Mouse (Mus musculus) myocyte (in vitro differentiated cells): ENCODE measurements around the gene Cobl. TPM values are rescaled to one million over a fixed set of nuclear protein-coding genes. Genes with fewer than 3 reads are reported as not detected.

Experiments used
- H3K27me3 ChIP-seq: one replicate; pipeline ENCODE4 v1.6.1; 2011; ENCODE audit not compliant: control insufficient read depth, insufficient read depth, insufficient read length
- H3K36me3 ChIP-seq: one replicate; pipeline ENCODE4 v1.6.1; 2011; ENCODE audit not compliant: control insufficient read depth, insufficient read depth
- H3K4me2 ChIP-seq: one replicate; pipeline ENCODE4 v1.6.1; 2011; ENCODE audit warnings: low read depth, control low read depth
- H3K4me3 ChIP-seq: one replicate; pipeline ENCODE4 v1.5.1; 2011; ENCODE audit warnings: mild to moderate bottlenecking, control low read depth, moderate library complexity
- H3K79me2 ChIP-seq: one replicate; pipeline ENCODE4 v1.6.1; 2011; ENCODE audit not compliant: control insufficient read depth, insufficient read depth
- H3ac ChIP-seq: one replicate; pipeline ENCODE4 v1.6.1; 2011; ENCODE audit not compliant: control insufficient read depth, insufficient read length
- CEBPB ChIP-seq: IDR thresholded peaks from 2 replicates; pipeline ENCODE4 v1.6.1; 2011; ENCODE audit warnings: mild to moderate bottlenecking, moderate library complexity; ENCODE audit not compliant: poor library complexity, insufficient read depth, severe bottlenecking
- E2F4 ChIP-seq: IDR thresholded peaks from one replicate; pipeline ENCODE4 v1.6.1; 2011; ENCODE audit warnings: mild to moderate bottlenecking, control low read depth, moderate library complexity; ENCODE audit not compliant: insufficient read depth
- MAX ChIP-seq: IDR thresholded peaks from one replicate; pipeline ENCODE4 v1.6.1; 2011; ENCODE audit warnings: low read depth, mild to moderate bottlenecking, control low read depth
- MYOD1 ChIP-seq, 3 experiments: IDR thresholded peaks; one replicate each; pipeline ENCODE4 v1.6.1; 2011; ENCODE audit warnings: control low read depth in 2 of 3, low read depth in 2 of 3, mild to moderate bottlenecking in 2 of 3, moderate library complexity in 1 of 3; ENCODE audit not compliant: insufficient read length in 2 of 3, control insufficient read depth in 1 of 3
- MYOG ChIP-seq, 3 experiments: IDR thresholded peaks; one replicate each; pipeline ENCODE4 v1.6.1; 2011; ENCODE audit warnings: control low read depth in 2 of 3, low read depth in 2 of 3, mild to moderate bottlenecking in 2 of 3; ENCODE audit not compliant: insufficient read length in 2 of 3, control insufficient read depth in 1 of 3, insufficient read depth in 1 of 3
- POLR2A ChIP-seq: IDR thresholded peaks from one replicate; pipeline ENCODE4 v1.6.1; 2011; ENCODE audit warnings: low read depth, mild to moderate bottlenecking, control low read depth, moderate library complexity; ENCODE audit not compliant: insufficient read length
- POLR2AphosphoS2 ChIP-seq: IDR thresholded peaks from one replicate; pipeline ENCODE4 v1.6.1; 2011; ENCODE audit warnings: low read depth, control low read depth; ENCODE audit not compliant: insufficient read length
- REST ChIP-seq: IDR thresholded peaks from one replicate; pipeline ENCODE4 v1.6.1; 2011; ENCODE audit warnings: mild to moderate bottlenecking, control low read depth, moderate library complexity; ENCODE audit not compliant: insufficient read depth, insufficient read length
- SRF ChIP-seq: IDR thresholded peaks from one replicate; pipeline ENCODE4 v1.6.1; 2011; ENCODE audit warnings: low read depth; ENCODE audit not compliant: control insufficient read depth, insufficient read length
- TCF12 ChIP-seq: IDR thresholded peaks from one replicate; pipeline ENCODE4 v1.6.1; 2011; ENCODE audit warnings: mild to moderate bottlenecking, control low read depth; ENCODE audit not compliant: poor library complexity, insufficient read depth, severe bottlenecking
- TCF3 ChIP-seq: IDR thresholded peaks from one replicate; pipeline ENCODE4 v1.6.1; 2011; ENCODE audit warnings: low read depth, control low read depth; ENCODE audit not compliant: insufficient read length
- USF1 ChIP-seq: IDR thresholded peaks from one replicate; pipeline ENCODE4 v1.6.1; 2011; ENCODE audit warnings: low read depth, mild to moderate bottlenecking, control low read depth, moderate library complexity
- polyA plus RNA-seq: library from polyadenylated mRNA; unstranded; fragments of >200 nt; fragmentation: generic; extraction: Trizol; gene quantifications from one replicate; pipeline ENCODE4 v1.2.1, GENCODE M21; 2012; ENCODE audit warnings: missing spikeins

The Cobl gene
- polyA plus RNA-seq, 1 experiment = 191 TPM

DNA sequence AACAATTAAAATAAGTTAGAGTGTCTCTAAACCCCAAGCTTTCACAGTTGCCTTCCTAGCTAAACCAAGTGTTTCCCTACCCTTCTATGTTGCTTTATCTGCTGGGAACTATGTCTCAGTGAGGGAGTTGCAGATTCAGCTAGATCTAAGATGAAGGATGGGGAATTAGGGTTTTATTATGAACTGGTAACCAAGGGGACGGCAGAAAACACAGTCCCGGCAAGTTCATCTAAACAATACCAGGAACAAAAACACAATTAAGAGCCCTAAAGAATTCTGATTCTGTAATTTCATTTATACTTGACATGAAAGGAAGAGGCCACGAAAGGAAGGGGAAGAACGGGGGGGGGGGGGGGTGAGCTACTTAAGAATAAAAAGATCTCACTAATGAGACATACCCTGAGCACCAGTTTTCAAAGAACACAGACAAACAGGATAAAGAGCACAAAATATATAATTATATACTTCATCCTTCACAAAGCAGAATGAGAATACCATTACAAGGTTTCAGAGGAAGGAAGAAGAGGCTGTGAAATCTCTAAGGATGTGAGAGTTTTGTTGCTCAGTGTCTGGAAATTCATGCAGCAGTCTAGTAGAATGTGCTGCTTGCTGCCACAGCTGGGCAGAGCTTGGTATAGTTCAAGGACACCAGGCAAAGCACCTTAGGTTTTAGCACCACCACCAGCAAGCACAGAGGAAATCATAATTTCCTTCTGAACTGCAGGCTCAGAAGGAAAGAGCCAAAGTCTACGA, 97.2 kb downstream of the Cobl start:
- TF ChIP-seq MYOD1 (IDR thresholded peaks at IDR 0.05; ENCODE audit: control insufficient read depth in 1 of 3, insufficient read length in 2 of 3, low read depth in 2 of 3) (no peak), E2F4 (no peak), REST (no peak)
- no peak overlapping the region for H3K4me3 ChIP-seq
- H3K4me2 ChIP-seq = no peak overlapping the region
- H3K79me2 ChIP-seq = no peaks in the 10 kb centered on the region
- no peak overlapping the region for H3ac ChIP-seq
- H3K27me3 ChIP-seq = no peaks in the 10 kb centered on the region
- peaks cover 10% of the 10 kb centered on the region for H3K36me3 ChIP-seq

DNA sequence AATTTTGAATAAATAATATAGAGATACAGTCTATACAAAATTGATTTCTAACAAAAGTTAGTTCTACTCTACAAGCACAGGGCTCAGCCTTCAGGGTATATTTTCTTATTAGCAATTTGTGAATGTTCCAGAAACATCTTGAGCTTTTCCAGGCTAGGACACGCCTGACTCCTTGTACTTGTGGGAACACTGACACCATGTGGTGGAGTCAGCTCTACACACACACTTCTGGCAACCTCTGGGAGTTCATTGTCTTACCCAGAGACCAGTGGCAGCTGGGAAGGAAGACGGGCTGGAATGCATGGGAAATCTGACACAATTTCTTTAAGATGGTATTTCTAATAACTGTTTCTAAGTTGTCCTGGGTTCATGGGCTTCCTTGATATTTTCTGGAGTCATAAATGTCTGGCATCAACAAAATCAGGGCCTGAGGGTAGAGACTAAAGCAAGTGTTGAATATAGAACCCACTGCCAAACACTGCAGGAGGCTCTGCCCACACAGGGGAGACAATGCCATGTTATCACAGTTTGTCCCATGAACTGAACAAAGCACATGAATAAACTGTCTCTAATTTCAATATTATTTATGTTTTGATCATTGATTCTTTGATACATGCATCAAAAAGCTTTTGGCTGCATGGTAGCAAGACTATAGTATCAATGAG, 105.3 kb downstream of the Cobl start:
- TF ChIP-seq SRF = no peak
- peaks cover 3% of the 10 kb centered on the region for H3K36me3 ChIP-seq
- no peaks in the 10 kb centered on the region for H3K79me2 ChIP-seq
- no peaks in the 10 kb centered on the region for H3K27me3 ChIP-seq
- H3K4me3 ChIP-seq = no peak overlapping the region
- no peak overlapping the region for H3K4me2 ChIP-seq
- H3ac ChIP-seq = no peak overlapping the region

DNA sequence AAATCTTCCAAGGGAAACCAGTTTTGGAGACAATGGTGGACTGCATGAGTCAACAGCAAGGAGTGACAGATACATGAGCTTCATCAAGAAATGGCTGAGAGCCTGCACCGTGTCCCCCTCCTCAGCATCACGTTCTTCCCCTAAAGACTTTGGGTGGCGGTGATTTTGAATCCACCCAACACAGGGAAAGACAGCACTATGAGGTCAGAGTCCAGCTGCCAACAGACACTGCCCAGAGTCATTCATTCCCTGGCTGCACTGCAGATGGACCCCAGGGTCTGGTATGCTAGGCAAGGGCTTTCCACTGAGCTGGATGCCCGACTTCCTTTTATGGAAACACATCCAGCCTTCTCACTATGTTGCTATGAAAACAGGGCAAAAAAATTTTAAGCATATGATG, 106.2 kb downstream of the Cobl start:
- Histone ChIP-seq H3K4me3 (no peak overlapping the region), H3K27me3 (no peaks in the 10 kb centered on the region), H3K4me2 (no peak overlapping the region), H3K79me2 (no peaks in the 10 kb centered on the region), H3ac (no peak overlapping the region), H3K36me3 (no peaks in the 10 kb centered on the region)
- TF ChIP-seq POLR2A (no peak), TCF12 (no peak), SRF (no peak), REST (no peak), MYOG (IDR thresholded peaks at IDR 0.05; ENCODE audit: control insufficient read depth in 1 of 3, insufficient read depth in 1 of 3, insufficient read length in 2 of 3, low read depth in 2 of 3) (no peak), TCF3 (no peak), POLR2AphosphoS2 (no peak), MYOD1 (IDR thresholded peaks at IDR 0.05; ENCODE audit: control insufficient read depth in 1 of 3, insufficient read length in 2 of 3, low read depth in 2 of 3) (no peak), USF1 (no peak), MAX (no peak), E2F4 (no peak), CEBPB (no peak)

DNA sequence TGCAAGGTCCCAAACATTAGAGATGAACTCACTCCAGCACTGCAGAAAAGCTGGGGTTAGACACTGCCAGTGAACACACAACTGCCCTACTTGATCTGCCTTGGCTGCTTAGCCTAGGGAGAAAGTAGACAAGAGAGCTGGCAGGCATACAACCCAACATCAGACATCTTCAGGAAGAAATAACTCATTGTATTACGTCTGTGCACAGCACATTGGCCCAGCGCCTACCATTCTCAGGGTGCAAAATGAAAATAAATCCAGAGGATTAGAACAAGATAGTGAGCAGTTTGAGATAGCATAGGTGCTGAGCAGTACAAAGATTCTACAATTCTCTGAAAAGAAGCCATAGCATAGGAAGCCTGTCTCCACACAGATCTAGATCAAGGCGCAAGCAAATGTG, 109.1 kb downstream of the Cobl start:
- Histone ChIP-seq H3K27me3 (no peaks in the 10 kb centered on the region), H3K79me2 (no peaks in the 10 kb centered on the region), H3K4me3 (no peak overlapping the region), H3K36me3 (no peaks in the 10 kb centered on the region), H3K4me2 (no peak overlapping the region), H3ac (no peak overlapping the region)
- TF ChIP-seq MAX (no peak), MYOG (IDR thresholded peaks at IDR 0.05; ENCODE audit: control insufficient read depth in 1 of 3, insufficient read depth in 1 of 3, insufficient read length in 2 of 3, low read depth in 2 of 3) (no peak), USF1 (no peak), TCF12 (no peak), E2F4 (no peak), TCF3 (no peak), MYOD1 (IDR thresholded peaks at IDR 0.05; ENCODE audit: control insufficient read depth in 1 of 3, insufficient read length in 2 of 3, low read depth in 2 of 3) (no peak), REST (no peak), SRF (no peak), CEBPB (no peak), POLR2A (no peak), POLR2AphosphoS2 (no peak)

DNA sequence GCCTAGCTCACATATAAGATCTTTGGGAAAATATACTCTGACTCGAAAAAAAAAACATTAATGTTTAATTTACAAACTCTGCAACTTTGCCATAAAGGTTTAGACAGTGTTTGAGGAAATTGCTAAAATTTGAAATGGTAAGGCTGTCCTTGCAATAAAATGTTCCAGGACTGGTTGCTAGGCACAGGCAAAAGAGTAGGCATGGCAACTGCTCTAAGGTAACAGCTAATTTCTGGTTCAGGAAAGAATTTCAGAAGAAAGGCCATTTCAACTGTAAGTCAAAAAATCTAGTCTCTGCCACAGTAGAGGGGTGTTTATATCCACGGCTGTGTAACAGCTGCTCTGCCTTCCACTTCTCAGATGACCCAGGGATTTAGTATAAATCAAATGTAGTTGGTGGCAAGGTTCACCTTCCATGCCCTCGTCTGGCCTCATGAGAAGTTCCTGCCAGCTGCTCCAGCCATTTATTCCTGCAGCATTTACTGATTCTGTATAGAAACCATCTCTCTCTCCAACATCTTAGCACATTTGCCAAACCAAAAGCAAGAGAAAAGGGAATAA, 113.7 kb downstream of the Cobl start:
- H3K4me3 ChIP-seq = no peak overlapping the region

More for the DNA sequence above, 113.7 kb downstream of the Cobl start:
- TF ChIP-seq TCF12 = peak; percentile 45
- TF ChIP-seq MYOG (IDR thresholded peaks at IDR 0.05; ENCODE audit: control insufficient read depth in 1 of 3, insufficient read depth in 1 of 3, insufficient read length in 2 of 3, low read depth in 2 of 3) = peak in 2 of 3 experiments; percentile 20 to 72
- TF ChIP-seq POLR2AphosphoS2 = no peak
- peak; percentile 37 to 82 (median 76) for TF ChIP-seq MYOD1 (IDR thresholded peaks at IDR 0.05; ENCODE audit: control insufficient read depth in 1 of 3, insufficient read length in 2 of 3, low read depth in 2 of 3)
- Histone ChIP-seq H3K79me2 (no peaks in the 10 kb centered on the region), H3ac (no peak overlapping the region), H3K27me3 (no peaks in the 10 kb centered on the region), H3K36me3 (no peaks in the 10 kb centered on the region), H3K4me2 (peak overlapping the region; percentile 61)
